Mouse (Mus musculus): ENCODE measurements at regions not wholly inside any gene's neighbourhood (a gene's known extent, or its start where the extent isn't known, plus 50 kb on each side); places are given as distances from the start of the nearest gene placed in this dataset.

- ATAC-seq (replicated peaks in 1 of 2; ENCODE audit: insufficient read depth in 1 of 2, low FRiP score in 2 of 2, low TSS enrichment in 1 of 2, low read depth in 1 of 2, poor library complexity in 2 of 2, severe bottlenecking in 2 of 2), result no peak
Measured at GRCm38 (mm10) chr11:113042710-113043109, 260.7 kb downstream of the Sox9 start.

- peak in 1 of 2 experiments; percentile 23; a peak in 1 of 4 replicates for ATAC-seq (replicated peaks in 1 of 2; ENCODE audit: insufficient read depth in 1 of 2, low FRiP score in 2 of 2, low TSS enrichment in 1 of 2, low read depth in 1 of 2, poor library complexity in 2 of 2, severe bottlenecking in 2 of 2)
Measured at GRCm38 (mm10) chr11:113046200-113047051, 264.4 kb downstream of the Sox9 start.

GRCm38 (mm10) chr11:113048158-113048557, 266.1 kb downstream of the Sox9 start:
- no peak for ATAC-seq (replicated peaks in 1 of 2; ENCODE audit: insufficient read depth in 1 of 2, low FRiP score in 2 of 2, low TSS enrichment in 1 of 2, low read depth in 1 of 2, poor library complexity in 2 of 2, severe bottlenecking in 2 of 2)

- ATAC-seq (replicated peaks in 1 of 2; ENCODE audit: insufficient read depth in 1 of 2, low FRiP score in 2 of 2, low TSS enrichment in 1 of 2, low read depth in 1 of 2, poor library complexity in 2 of 2, severe bottlenecking in 2 of 2), result no peak
Measured at GRCm38 (mm10) chr11:113049593-113049992, 267.6 kb downstream of the Sox9 start.

GRCm38 (mm10) chr11:113052536-113052935, 270.5 kb downstream of the Sox9 start:
- no peak for ATAC-seq (replicated peaks in 1 of 2; ENCODE audit: insufficient read depth in 1 of 2, low FRiP score in 2 of 2, low TSS enrichment in 1 of 2, low read depth in 1 of 2, poor library complexity in 2 of 2, severe bottlenecking in 2 of 2)

- ATAC-seq (replicated peaks in 1 of 2; ENCODE audit: insufficient read depth in 1 of 2, low FRiP score in 2 of 2, low TSS enrichment in 1 of 2, low read depth in 1 of 2, poor library complexity in 2 of 2, severe bottlenecking in 2 of 2), result no peak
Measured at GRCm38 (mm10) chr11:113056042-113056632, 274.1 kb downstream of the Sox9 start.

- ATAC-seq (replicated peaks in 1 of 2; ENCODE audit: insufficient read depth in 1 of 2, low FRiP score in 2 of 2, low TSS enrichment in 1 of 2, low read depth in 1 of 2, poor library complexity in 2 of 2, severe bottlenecking in 2 of 2), result no peak
Measured at GRCm38 (mm10) chr11:113056824-113057223, 274.8 kb downstream of the Sox9 start.

- ATAC-seq (replicated peaks in 1 of 2; ENCODE audit: insufficient read depth in 1 of 2, low FRiP score in 2 of 2, low TSS enrichment in 1 of 2, low read depth in 1 of 2, poor library complexity in 2 of 2, severe bottlenecking in 2 of 2), result no peak
Measured at GRCm38 (mm10) chr11:113070365-113070764, 288.3 kb downstream of the Sox9 start.

- no peak for ATAC-seq (replicated peaks in 1 of 2; ENCODE audit: insufficient read depth in 1 of 2, low FRiP score in 2 of 2, low TSS enrichment in 1 of 2, low read depth in 1 of 2, poor library complexity in 2 of 2, severe bottlenecking in 2 of 2)
Measured at GRCm38 (mm10) chr11:113071942-113072341, 289.9 kb downstream of the Sox9 start.

GRCm38 (mm10) chr11:113074328-113074727, 292.3 kb downstream of the Sox9 start:
- no peak for ATAC-seq (replicated peaks in 1 of 2; ENCODE audit: insufficient read depth in 1 of 2, low FRiP score in 2 of 2, low TSS enrichment in 1 of 2, low read depth in 1 of 2, poor library complexity in 2 of 2, severe bottlenecking in 2 of 2)

GRCm38 (mm10) chr11:113076371-113076770, 294.3 kb downstream of the Sox9 start:
- no peak for ATAC-seq (replicated peaks in 1 of 2; ENCODE audit: insufficient read depth in 1 of 2, low FRiP score in 2 of 2, low TSS enrichment in 1 of 2, low read depth in 1 of 2, poor library complexity in 2 of 2, severe bottlenecking in 2 of 2)

GRCm38 (mm10) chr11:113080311-113080710, 298.3 kb downstream of the Sox9 start:
- no peak for ATAC-seq (replicated peaks in 1 of 2; ENCODE audit: insufficient read depth in 1 of 2, low FRiP score in 2 of 2, low TSS enrichment in 1 of 2, low read depth in 1 of 2, poor library complexity in 2 of 2, severe bottlenecking in 2 of 2)

GRCm38 (mm10) chr11:113084442-113084841, 302.4 kb downstream of the Sox9 start:
- no peak for ATAC-seq (replicated peaks in 1 of 2; ENCODE audit: insufficient read depth in 1 of 2, low FRiP score in 2 of 2, low TSS enrichment in 1 of 2, low read depth in 1 of 2, poor library complexity in 2 of 2, severe bottlenecking in 2 of 2)

GRCm38 (mm10) chr11:113085556-113085955, 303.5 kb downstream of the Sox9 start:
- ATAC-seq (replicated peaks in 1 of 2; ENCODE audit: insufficient read depth in 1 of 2, low FRiP score in 2 of 2, low TSS enrichment in 1 of 2, low read depth in 1 of 2, poor library complexity in 2 of 2, severe bottlenecking in 2 of 2), result no peak

GRCm38 (mm10) chr11:113087084-113087483, 305.1 kb downstream of the Sox9 start:
- ATAC-seq (replicated peaks in 1 of 2; ENCODE audit: insufficient read depth in 1 of 2, low FRiP score in 2 of 2, low TSS enrichment in 1 of 2, low read depth in 1 of 2, poor library complexity in 2 of 2, severe bottlenecking in 2 of 2), result no peak

GRCm38 (mm10) chr11:113089637-113090351, 307.8 kb downstream of the Sox9 start:
- ATAC-seq (replicated peaks in 1 of 2; ENCODE audit: insufficient read depth in 1 of 2, low FRiP score in 2 of 2, low TSS enrichment in 1 of 2, low read depth in 1 of 2, poor library complexity in 2 of 2, severe bottlenecking in 2 of 2), result no peak

- ATAC-seq (replicated peaks in 1 of 2; ENCODE audit: insufficient read depth in 1 of 2, low FRiP score in 2 of 2, low TSS enrichment in 1 of 2, low read depth in 1 of 2, poor library complexity in 2 of 2, severe bottlenecking in 2 of 2), result no peak
Measured at GRCm38 (mm10) chr11:113091901-113092568, 310.0 kb downstream of the Sox9 start.
